Mouse (Mus musculus): ENCODE results near the gene U2af1l4. TPM values are rescaled to one million over a fixed set of nuclear protein-coding genes. Genes with fewer than 3 reads are reported as not detected.
A peak's percentile ranks its signal among the peaks of the same experiment; 100 is the strongest.

The U2af1l4 gene
- polyA plus RNA-seq, 2 experiments from 2014 or later = 46.5 to 62.1 TPM

GRCm38 (mm10) chr7:30588676-30589434 lies 25.8 kb downstream of the U2af1l4 start, which contains the start of gene Kmt2b:
Gene Kmt2b, minus strand, starts transcription at chr7:30588726.
- peak; percentile 79 for ATAC-seq

DNA sequence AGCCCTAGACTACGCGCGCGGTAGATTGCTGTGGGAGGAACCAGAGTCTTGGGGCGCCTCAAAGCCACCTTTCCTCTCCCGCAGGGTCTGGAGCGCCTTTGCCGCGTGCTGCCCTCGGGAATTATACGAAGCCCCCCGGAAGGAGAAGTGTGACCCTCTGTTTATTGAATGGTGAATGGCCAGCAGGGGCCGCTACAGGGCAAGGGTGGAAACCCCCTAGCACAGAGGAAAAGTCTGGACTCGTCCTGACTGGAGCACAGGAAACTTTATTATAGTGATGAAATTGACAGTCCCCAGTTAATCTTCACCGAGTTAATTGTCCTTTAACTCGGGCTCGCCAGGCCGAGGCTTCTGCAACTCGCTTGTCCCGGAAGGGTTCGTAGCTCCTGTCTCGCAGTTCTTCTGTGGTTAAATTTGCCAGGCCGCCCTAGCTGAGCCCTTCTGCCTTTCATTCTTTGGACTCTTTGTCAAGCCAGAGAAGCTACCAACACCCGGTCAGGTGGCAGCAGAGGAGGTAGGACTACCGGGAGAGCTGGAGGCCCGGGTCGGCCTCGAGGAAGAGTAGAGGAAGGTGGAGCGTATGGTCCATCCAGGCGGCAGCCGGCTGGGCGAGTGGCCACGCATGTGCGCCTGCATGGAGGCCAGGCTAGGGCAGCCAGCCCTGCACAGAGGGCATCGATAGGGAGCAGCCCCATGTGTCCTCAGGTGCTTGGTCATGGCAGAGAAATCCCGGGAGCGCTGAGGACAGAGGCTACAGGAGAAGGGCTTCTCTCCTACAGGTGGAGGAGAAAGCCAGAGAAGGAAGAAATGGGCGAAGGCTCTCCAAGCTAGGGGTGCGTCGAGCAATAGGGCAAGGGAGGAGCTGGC lies 26.6 kb downstream of the U2af1l4 start:
- ATAC-seq = peak; percentile 21

- ATAC-seq = no peak
These were observed 28.0 kb downstream of the U2af1l4 start for GRCm38 (mm10) chr7:30590927-30591604.

DNA sequence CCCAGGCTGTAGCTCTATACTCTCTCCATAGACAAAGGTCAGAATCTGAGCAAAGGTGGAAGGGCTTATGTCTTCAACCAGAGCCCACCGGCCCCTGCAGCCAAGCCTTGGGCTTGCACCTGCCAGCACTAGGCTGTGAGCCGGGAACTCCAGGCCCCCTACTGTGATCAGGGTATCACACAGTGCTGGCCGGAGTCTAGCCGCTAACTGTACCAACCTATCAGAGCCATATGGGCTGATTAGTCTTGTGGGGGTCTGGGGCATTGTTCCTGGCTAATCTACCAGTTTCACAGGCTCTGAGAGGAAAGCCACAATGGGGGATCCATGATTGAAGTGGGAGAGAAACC lies 28.5 kb downstream of the U2af1l4 start:
- no peak for ATAC-seq

DNA sequence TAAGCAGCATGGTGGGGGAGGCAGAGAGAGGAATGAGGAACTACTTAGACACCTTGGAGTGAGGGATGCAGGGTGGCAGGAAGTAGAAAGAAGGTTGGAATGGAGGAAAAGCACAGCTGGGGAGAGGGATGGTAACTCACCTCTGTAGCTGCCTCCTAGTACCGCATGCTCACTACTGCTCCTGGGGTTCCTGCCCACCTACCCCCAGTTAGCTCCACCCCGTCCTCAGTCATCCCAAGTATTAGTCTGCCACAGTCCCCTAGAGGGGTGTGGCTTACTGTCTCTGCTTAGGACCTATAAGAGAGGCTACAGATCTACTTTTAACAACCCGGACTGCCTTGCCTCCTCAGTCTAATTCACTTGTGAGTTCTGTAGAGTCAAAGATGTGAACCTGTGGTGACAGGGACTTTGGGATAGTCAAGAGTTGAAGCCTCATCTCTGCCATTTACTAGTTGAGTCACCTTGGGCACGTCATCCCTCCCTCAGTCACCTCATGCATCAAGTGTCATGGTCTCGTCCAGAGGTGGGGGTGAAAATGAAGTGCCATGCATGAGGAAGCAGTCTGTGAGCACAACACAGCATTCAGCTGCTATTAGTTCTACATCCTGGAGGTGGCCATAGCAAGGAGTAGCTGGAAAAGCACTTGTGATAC lies 29.8 kb downstream of the U2af1l4 start:
- no peak for ATAC-seq

DNA sequence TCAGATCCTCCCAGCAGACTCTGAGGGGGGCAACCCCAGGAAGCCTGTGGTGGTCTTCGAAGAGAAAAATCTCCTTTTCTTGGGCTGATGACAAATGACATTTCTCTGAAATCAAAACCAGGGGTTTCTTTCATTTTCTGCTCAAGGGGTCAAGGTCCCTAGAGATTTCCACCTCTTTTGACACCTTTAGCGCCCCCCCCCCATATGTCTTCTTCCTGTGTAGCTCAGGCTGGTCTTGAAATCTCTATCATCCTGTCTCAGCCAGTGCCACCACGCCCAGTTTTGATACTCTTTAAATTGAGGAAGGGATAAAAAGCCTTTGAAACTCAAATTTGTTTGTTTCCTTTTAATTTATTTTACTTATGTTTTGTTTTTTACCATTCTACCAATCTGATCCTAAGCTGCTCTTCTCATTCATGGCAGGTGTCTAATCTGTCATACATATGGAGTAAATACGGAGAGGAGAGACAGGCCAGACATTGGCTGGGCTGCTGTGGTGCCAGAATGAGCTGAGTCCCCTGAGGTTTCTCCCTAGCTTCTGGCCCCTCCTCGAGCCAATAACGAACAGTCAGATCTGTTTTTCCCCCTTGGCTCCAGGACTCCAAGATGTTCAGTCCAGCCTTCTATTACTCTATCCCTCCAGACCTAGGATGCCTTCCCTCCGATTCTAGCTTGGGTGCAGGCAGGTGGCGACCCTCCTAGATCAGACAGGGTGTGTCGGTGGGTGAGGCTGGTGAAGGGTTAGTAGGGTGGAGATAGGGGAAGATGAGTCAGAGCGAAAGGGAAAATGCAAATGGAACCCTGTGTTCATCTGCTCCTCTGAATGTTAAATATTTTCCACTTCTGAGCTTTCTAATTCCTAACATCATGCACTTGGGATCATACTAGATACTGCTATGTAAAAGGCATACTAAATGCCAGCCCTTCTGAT lies 30.7 kb downstream of the U2af1l4 start:
- ATAC-seq = peak; percentile 48

- ATAC-seq = peak; percentile 37
These were observed 31.5 kb downstream of the U2af1l4 start for GRCm38 (mm10) chr7:30594510-30595024.

- no peak for ATAC-seq
These were observed 33.0 kb downstream of the U2af1l4 start for GRCm38 (mm10) chr7:30596093-30596492.

GRCm38 (mm10) chr7:30596811-30597210 lies 33.7 kb downstream of the U2af1l4 start:
- no peak for ATAC-seq

GRCm38 (mm10) chr7:30598786-30599185 lies 35.7 kb downstream of the U2af1l4 start, which contains the start of gene Zbtb32:
Gene Zbtb32, minus strand, starts transcription at chr7:30598909.
- no peak for ATAC-seq

DNA sequence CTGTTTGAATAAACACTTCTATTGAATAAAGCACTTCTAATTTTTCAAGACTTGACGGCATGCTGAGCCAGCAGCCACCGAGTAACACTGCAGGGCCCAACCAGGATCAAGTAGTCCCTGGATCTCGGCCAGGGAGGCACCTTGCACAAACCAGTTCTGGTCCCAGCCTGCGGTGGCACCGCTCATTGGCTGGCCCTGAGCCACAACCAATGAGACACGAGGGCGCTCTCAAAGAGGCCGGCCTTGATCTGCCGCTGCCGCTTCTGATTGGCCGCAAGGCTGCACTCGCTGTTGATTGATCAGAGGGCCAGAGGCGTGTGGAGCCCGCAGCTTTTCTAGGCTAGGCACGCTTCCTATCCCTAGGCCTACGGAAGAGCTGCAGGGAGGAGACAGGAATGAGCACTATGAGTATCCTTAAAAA lies 36.8 kb downstream of the U2af1l4 start:
- peak; percentile 97 for ATAC-seq

DNA sequence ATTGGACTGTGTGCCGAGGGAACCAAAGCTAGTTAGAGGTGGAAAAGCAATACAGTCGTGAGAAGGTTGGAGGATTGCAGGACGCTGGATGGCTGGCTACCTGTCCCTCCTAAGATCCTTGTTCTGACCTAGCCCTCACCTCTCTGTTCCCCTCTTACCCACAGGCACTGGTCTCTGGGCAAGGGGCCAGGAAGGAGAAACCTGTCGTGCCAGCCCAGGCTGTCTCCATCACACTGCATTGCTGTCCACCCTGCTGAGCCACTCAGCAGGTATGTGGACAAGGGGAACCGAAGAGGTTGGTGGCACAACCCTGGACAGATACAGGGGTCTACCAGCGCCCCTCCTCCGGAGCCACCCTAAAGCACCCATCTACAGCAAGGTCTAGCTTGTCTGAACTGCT lies 37.5 kb downstream of the U2af1l4 start:
- no peak for ATAC-seq

- no peak for ATAC-seq
These were observed 39.5 kb downstream of the U2af1l4 start for GRCm38 (mm10) chr7:30602583-30602982.

DNA sequence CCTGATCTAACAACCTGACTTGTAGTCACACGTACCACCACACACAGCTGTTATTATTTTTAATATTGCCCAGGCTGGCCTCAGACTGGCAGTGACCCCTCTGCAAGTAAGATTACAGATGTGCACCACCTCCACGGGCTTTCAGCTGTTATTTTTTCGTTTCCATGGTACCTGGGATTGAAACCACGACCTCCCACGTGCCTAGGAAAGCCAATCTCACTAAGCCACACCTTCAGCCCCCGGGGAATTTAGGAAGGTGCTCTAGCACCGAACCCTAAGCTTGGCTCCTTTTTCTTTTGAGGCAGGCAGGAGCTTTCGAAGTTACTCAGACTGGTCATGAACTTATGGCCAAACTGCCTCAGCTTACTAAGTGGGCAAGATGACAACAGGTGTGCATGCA lies 41.3 kb downstream of the U2af1l4 start:
- no peak for ATAC-seq

- no peak for ATAC-seq
These were observed 41.8 kb downstream of the U2af1l4 start for GRCm38 (mm10) chr7:30604944-30605343.

GRCm38 (mm10) chr7:30607706-30608309 lies 44.7 kb downstream of the U2af1l4 start:
- ATAC-seq = peak; percentile 91

DNA sequence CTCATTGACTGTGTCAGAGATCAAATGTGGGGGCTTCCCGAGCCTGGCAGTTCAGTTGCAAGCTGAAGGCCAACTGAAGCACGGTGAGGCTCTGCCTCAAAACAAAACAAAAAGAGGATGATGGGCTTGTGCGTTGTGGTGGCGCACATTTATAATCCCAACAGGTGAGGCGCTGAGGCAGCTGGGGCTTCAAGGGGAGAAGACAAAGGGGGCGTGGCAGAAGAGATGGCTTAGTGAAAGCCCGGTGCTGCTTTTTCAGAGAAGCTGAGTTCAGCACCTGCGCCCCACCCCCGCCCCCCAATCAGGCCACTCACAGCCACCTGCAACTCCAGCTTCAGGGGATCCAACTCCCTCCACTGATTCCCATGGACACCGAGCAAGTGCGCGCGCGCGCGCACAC lies 45.4 kb downstream of the U2af1l4 start:
- ATAC-seq = no peak

DNA sequence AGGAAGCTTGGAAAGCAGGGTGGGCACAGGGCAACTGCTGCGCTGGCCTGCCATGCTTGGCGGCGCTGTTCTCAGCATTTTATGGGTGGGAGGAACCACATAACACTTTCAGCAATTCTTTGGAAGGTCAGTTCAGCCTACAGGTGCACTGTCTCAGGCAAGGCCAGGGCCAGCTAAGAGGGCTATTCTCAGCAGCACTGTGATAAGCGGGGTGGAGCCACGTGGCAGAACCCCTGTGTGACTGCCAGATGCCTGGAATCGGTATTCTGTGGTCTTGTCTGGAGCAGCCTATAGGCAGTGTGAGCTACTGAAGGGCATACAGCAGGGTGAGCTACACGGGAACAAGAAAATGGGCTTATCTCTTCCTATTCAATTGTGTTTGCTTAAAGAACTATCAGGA lies 46.9 kb downstream of the U2af1l4 start:
- ATAC-seq = no peak

- no peak for ATAC-seq
These were observed 49.7 kb downstream of the U2af1l4 start, which contains the start of gene Upk1a for GRCm38 (mm10) chr7:30612654-30613402. Gene Upk1a, minus strand, starts transcription at chr7:30612847.
